Mouse (Mus musculus) C2C12 (cell line): Measurements from ENCODE around the gene Krt1. TPM values are rescaled to one million over a fixed set of nuclear protein-coding genes. Genes with fewer than 3 reads are reported as not detected.

Experiments used
- H3K27me3 ChIP-seq: one replicate; pipeline ENCODE4 v1.6.1; 2011; ENCODE audit not compliant: control insufficient read depth, insufficient read depth, insufficient read length
- H3K36me3 ChIP-seq: one replicate; pipeline ENCODE4 v1.6.1; 2011; ENCODE audit not compliant: control insufficient read depth, insufficient read depth
- H3K4me3 ChIP-seq: one replicate; pipeline ENCODE4 v1.5.1; 2011; ENCODE audit warnings: mild to moderate bottlenecking, control low read depth; ENCODE audit not compliant: poor library complexity, insufficient read depth, severe bottlenecking
- H3K79me2 ChIP-seq: one replicate; pipeline ENCODE4 v1.6.1; 2011; ENCODE audit not compliant: control insufficient read depth, insufficient read depth
- H3K79me3 ChIP-seq: one replicate; pipeline ENCODE4 v1.6.1; 2011; ENCODE audit warnings: low read depth, control low read depth
- H3ac ChIP-seq: one replicate; pipeline ENCODE3; 2011; ENCODE audit warnings: low read depth; ENCODE audit not compliant: control insufficient read depth, insufficient read length
- CEBPB ChIP-seq: IDR thresholded peaks from one replicate; pipeline ENCODE4 v1.6.1; 2011; ENCODE audit warnings: low read depth, mild to moderate bottlenecking, control low read depth, moderate library complexity
- CTCF ChIP-seq: IDR thresholded peaks from one replicate; pipeline ENCODE4 v1.5.1; 2011; ENCODE audit not compliant: control insufficient read depth, insufficient read depth, insufficient read length
- FOSL1 ChIP-seq: IDR thresholded peaks from one replicate; pipeline ENCODE4 v1.8.0; 2011; ENCODE audit warnings: mild to moderate bottlenecking, low read length; ENCODE audit not compliant: poor library complexity, insufficient read depth, severe bottlenecking
- MAX ChIP-seq: IDR thresholded peaks from one replicate; pipeline ENCODE4 v1.6.1; 2011; ENCODE audit warnings: mild to moderate bottlenecking, control low read depth
- MYOD1 ChIP-seq: IDR thresholded peaks from one replicate; pipeline ENCODE4 v1.6.1; 2011; ENCODE audit warnings: low read depth; ENCODE audit not compliant: control insufficient read depth, insufficient read length
- MYOG ChIP-seq: IDR thresholded peaks from one replicate; pipeline ENCODE4 v1.6.1; 2011; ENCODE audit not compliant: control insufficient read depth, insufficient read length; ENCODE audit errors: extremely low read depth
- USF1 ChIP-seq: IDR thresholded peaks from one replicate; pipeline ENCODE4 v1.6.1; 2011; ENCODE audit warnings: low read depth, mild to moderate bottlenecking, control low read depth, moderate library complexity
- microRNA-seq: library from miRNA; unstranded; fragments of <30 nt; microRNA quantifications from one replicate; pipeline ENCODE4, GENCODE M21; 2019; ENCODE audit warnings: borderline microRNAs expressed
- polyA plus RNA-seq: library from polyadenylated mRNA; unstranded; fragments of >200 nt; fragmentation: generic; extraction: Trizol; gene quantifications from one replicate; pipeline ENCODE4 v1.2.1, GENCODE M21; 2012; ENCODE audit warnings: missing spikeins

Krt1 gene
- polyA plus RNA-seq, 1 experiment: not detected

GRCm38 (mm10) chr15:101803052-101803822, 47.4 kb downstream of the Krt1 start:
- H3ac ChIP-seq: no peak overlapping the region
- TF ChIP-seq MYOG: no peak
- H3K36me3 ChIP-seq: no peaks in the 10 kb centered on the region
- peaks cover 59% of the 10 kb centered on the region for H3K27me3 ChIP-seq
- H3K79me3 ChIP-seq: no peaks in the 10 kb centered on the region
- no peaks in the 10 kb centered on the region for H3K79me2 ChIP-seq
- H3K4me3 ChIP-seq: no peak overlapping the region

- Histone ChIP-seq H3K79me3 (no peaks in the 10 kb centered on the region), H3K27me3 (peaks cover 65% of the 10 kb centered on the region), H3K4me3 (no peak within 1 kb of the TSS), H3ac (no peak within 1 kb of the TSS), H3K36me3 (no peaks in the 10 kb centered on the region), H3K79me2 (no peaks in the 10 kb centered on the region)
- TF ChIP-seq CTCF: no peak
- TF ChIP-seq CEBPB: no peak
- TF ChIP-seq MAX: no peak
- no peak for TF ChIP-seq MYOG
- TF ChIP-seq USF1: no peak
- TF ChIP-seq MYOD1: no peak
- no peak for TF ChIP-seq FOSL1
Measured at GRCm38 (mm10) chr15:101802296-101802835, 48.2 kb downstream of the Krt1 start, which contains the start of gene Krt73. TSS of gene Krt73 (minus strand) at chr15:101802346.

Small RNA genes within 50 kb of the gene (microRNA-seq; reads per million reads assigned to microRNA genes)
- gene Gm44356: not detected

Other genes starting within 250 kb of the Krt1 start
- not detected for gene Gm5414, start 222.6 kb downstream of the Krt1 start, polyA plus RNA-seq
- gene Gm5478, start 203.4 kb downstream of the Krt1 start, polyA plus RNA-seq: not detected
- not detected for gene Krt6b, start 170.5 kb downstream of the Krt1 start, polyA plus RNA-seq
- gene Krt6a, start 156.5 kb downstream of the Krt1 start, polyA plus RNA-seq: not detected
- 0.02 TPM for gene Krt5, start 137.9 kb downstream of the Krt1 start, polyA plus RNA-seq
- gene Krt71, start 107.7 kb downstream of the Krt1 start, polyA plus RNA-seq: not detected
- gene Krt72, start 64.3 kb downstream of the Krt1 start, polyA plus RNA-seq: not detected
- not detected for gene Krt73, start 48.4 kb downstream of the Krt1 start, polyA plus RNA-seq
- gene Krt2, start 32.6 kb downstream of the Krt1 start, polyA plus RNA-seq: not detected
- not detected for gene Krt77, start 18.9 kb upstream of the Krt1 start, polyA plus RNA-seq
- gene Krt76, start 42.1 kb upstream of the Krt1 start, polyA plus RNA-seq: not detected
- not detected for gene Krt4, start 73.9 kb upstream of the Krt1 start, polyA plus RNA-seq
- 0.07 TPM for gene Krt79, start 89.5 kb upstream of the Krt1 start, polyA plus RNA-seq
- not detected for gene Krt78, start 103.5 kb upstream of the Krt1 start, polyA plus RNA-seq
- gene Krt8, start 153.7 kb upstream of the Krt1 start, polyA plus RNA-seq: 0.20 TPM
- gene Krt18, start 177.4 kb upstream of the Krt1 start, polyA plus RNA-seq: 0.04 TPM
- gene Eif4b, start 223.0 kb upstream of the Krt1 start, polyA plus RNA-seq: 268 TPM
- 67.8 TPM for gene Tns2, start 249.6 kb upstream of the Krt1 start, polyA plus RNA-seq